Mouse (Mus musculus) bone marrow, adult 2 months (tissue): ENCODE measurements around the gene Aco2.

Experiments
- CTCF ChIP-seq: fragments of 200-500 bp; IDR thresholded peaks from 2 replicates; pipeline ENCODE4 v1.5.1; 2011; ENCODE audit warnings: low read length, control low read depth; ENCODE audit not compliant: control insufficient read depth, insufficient read depth
- POLR2A ChIP-seq: fragments of 200-500 bp; IDR thresholded peaks from 2 replicates; pipeline ENCODE4 v1.6.1; 2011; ENCODE audit warnings: low read depth, mild to moderate bottlenecking, control low read depth, low read length, borderline replicate concordance; ENCODE audit not compliant: control insufficient read depth

- TF ChIP-seq CTCF, result no peak
- TF ChIP-seq POLR2A, result no peak
Measured at GRCm38 (mm10) chr15:81907953-81908352, 35.8 kb downstream of the Aco2 start.
